Mouse (Mus musculus): ENCODE data around the gene Pard6b. TPM values are rescaled to one million over a fixed set of nuclear protein-coding genes. Genes with fewer than 3 reads are reported as not detected.
"Not testable (repeated sequence)": the region's sequence is repeated elsewhere in the genome, so short reads cannot be mapped to it uniquely, and the experiment has no call there.

Gene Pard6b
- 1 to 10 TPM in 3 of 4 experiments, under 1 TPM in 1; 0.73 to 1.8 (median 1.2) TPM for total RNA-seq (2022)

DNA sequence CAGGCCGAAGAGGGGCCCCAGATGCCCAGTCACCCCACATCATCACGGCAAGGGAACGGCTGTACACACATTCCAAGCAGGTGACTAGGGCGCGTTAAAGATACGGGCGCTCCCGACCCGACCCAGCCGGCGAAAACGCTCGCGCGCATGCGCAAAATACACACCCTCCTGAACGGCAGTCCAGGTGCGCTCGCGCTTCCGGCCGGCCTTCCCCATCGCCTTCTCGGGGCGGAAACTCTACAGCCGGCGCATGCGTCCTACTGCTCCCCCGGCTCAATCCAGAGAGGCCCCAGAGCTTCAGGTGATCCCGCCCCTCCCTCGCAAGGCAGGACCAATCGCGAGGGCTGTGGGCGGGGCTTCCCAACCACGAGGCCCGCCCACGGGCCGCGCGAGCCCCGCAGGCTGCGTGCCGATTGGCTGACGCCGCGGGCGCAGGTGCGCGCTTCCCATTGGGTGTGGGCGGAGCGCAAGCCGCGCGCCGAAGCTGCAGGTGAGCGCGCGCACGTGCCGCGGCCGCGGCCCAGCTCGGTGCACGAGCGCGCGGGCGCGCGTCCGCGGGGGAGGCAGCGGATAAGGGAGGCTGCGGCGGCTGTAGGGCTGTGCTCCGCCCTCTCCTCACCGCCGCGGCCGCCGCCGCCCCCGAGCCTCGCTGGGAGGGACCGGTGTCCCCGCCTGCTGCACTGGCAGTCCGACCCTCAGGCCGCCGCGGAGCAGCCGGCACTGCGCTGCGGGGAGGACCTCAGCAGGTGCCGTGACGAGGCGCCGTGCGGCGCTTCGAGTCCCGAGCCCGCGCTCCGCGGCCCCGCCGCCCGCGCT lies at the start of gene Pard6b:
Gene Pard6b, plus strand, starts transcription at position 574 of the 816 bp plus-strand sequence.
- DNase-seq (ENCODE audit: low spot score in 2 of 2): peak; percentile 85 to 90

DNA sequence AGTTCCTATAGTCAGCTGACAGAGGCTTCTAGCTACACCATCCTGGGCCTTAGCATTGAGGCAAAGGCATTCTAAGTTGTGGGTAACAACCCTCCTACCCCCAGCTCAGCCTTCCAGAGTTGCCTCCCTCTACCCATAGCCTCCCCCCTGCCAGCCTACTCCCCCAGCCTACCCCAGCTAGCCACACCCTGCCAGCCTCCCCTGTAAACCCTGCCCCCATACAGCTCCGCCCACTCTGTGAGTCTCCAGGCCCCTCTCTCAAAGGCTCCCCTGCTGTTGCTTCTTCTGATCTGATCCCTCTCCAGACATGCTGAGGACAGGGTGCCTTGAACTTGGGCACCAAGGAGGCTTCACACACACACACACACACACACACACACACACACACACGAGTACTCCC lies 49.0 kb upstream of the Pard6b start:
- no peak for DNase-seq (ENCODE audit: low spot score in 2 of 2)

- DNase-seq (ENCODE audit: low spot score in 2 of 2): no peak
Measured at GRCm38 (mm10) chr2:168033905-168034304, 46.9 kb upstream of the Pard6b start.

GRCm38 (mm10) chr2:168035907-168036306 lies 44.9 kb upstream of the Pard6b start:
- DNase-seq (ENCODE audit: low spot score in 2 of 2): no peak

- no peak for DNase-seq (ENCODE audit: low spot score in 2 of 2)
Measured at GRCm38 (mm10) chr2:168037063-168037462, 43.7 kb upstream of the Pard6b start.

GRCm38 (mm10) chr2:168040751-168041150 lies 40.1 kb upstream of the Pard6b start:
- DNase-seq (ENCODE audit: low spot score in 2 of 2): no peak

DNA sequence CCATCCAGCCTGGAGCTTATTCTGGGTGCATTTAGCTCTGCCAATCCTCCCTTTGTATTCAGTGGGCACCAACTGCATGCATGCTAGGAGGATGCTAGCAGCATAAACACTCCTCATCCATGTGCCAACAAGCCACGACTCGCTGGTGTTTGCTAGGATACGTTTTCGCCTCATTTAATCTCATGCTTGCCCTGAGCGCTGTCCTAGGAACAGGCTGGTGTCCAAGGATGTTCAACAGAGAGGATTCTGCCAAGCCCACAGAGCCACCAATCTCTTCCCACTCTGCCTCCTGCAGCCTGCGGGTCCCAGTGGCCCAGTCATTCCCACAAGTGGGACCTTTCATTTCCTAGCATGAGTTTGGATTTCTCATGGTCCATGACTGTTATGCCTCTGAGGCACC lies 38.8 kb upstream of the Pard6b start:
- no peak for DNase-seq (ENCODE audit: low spot score in 2 of 2)

GRCm38 (mm10) chr2:168044681-168045287 lies 36.0 kb upstream of the Pard6b start:
- DNase-seq (ENCODE audit: low spot score in 2 of 2): no peak

DNA sequence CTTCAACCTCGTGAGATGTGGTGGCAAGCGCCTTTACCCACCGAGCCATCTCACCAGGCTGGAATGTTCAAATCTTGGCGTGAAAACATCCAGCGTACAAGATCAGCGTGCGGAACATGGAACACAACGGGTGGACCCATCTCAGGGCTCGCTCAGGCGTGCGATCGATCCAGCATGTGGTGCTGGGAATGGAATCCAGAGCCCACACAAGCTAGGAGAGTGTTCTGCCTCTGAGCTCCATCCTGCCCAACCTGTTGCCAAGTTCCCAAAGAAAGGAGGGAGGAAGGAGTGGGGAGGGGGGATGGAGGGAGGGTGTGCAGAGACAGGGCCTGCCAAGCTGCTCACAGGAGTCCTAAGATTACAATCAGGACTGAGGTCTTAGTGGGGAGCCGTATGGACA lies 35.4 kb upstream of the Pard6b start:
- no peak for DNase-seq (ENCODE audit: low spot score in 2 of 2)

- no peak for DNase-seq (ENCODE audit: low spot score in 2 of 2)
Measured at GRCm38 (mm10) chr2:168045771-168046170, 35.0 kb upstream of the Pard6b start.

DNA sequence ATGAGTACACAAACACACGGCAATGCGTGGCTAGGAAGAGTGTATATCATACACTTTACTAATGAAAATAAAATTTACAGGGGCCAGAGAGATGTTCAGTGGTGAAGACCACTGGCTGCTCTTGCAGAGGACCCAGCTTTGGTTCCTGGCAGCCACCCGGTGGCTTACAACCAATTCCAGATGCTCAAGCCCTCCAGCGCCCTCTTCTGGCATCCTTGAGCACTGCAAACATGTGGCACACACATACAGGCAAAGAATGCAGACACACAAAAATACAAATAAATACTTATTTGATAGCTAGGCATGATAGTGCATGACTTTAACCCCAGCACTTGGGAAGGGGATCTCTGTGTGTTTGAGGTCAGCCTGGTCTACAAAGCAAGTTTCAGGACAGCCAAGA lies 34.3 kb upstream of the Pard6b start:
- no peak for DNase-seq (ENCODE audit: low spot score in 2 of 2)

DNA sequence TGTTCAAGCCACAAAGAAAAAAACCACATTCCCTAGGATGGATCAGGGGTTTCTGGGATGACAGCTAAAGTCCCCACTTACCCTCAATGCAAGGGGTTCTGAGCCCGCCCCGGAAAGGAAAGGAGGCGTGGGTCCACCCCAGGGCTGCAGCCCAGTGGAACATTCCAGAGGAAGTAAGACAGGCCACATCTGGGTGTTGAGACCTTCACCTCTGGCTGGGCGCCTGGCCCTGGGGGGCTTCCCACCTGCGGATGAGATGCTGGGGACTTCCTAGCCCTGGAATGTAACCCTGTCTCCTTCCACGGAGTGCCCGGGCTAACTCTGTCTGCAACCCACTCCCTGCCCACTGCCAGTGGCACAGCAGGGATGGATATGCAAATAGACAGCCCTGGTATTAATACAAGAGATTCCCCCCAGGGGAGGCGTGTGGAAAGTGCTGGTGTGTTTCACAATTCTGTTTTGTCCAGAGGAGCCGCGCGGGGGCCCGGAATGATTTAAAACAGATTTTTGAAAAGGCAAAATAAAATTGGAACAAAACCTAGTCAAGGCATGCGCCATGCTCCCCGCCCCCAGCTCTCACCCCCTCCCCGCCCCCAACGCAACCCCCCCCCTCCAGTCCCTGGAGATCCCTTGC lies 31.7 kb upstream of the Pard6b start:
- DNase-seq (ENCODE audit: low spot score in 2 of 2): no peak

- no peak for DNase-seq (ENCODE audit: low spot score in 2 of 2)
Measured at GRCm38 (mm10) chr2:168050000-168050942, 30.5 kb upstream of the Pard6b start.

GRCm38 (mm10) chr2:168052156-168052555 lies 28.6 kb upstream of the Pard6b start:
- DNase-seq (ENCODE audit: low spot score in 2 of 2): no peak

DNA sequence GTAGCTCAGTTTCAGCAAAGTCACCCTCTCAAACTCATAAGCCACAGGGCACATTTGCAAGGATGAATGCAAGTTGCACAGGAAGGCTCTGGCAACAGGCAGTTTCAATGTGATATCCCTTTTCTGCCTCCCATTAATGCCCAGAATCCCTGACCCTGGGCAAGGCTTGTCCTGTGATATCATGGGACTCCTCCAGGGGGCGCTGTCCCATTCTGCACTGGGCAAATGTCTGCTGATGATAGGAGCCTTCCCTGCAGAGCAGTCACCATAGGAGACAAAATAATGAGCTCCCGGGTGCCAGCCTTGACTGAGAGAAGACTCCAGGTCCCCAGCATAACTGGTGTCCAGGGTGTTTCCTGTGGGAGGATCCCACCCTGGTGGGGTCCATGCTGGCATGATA lies 28.1 kb upstream of the Pard6b start:
- DNase-seq (ENCODE audit: low spot score in 2 of 2): peak in 1 of 2 experiments; percentile 20

DNA sequence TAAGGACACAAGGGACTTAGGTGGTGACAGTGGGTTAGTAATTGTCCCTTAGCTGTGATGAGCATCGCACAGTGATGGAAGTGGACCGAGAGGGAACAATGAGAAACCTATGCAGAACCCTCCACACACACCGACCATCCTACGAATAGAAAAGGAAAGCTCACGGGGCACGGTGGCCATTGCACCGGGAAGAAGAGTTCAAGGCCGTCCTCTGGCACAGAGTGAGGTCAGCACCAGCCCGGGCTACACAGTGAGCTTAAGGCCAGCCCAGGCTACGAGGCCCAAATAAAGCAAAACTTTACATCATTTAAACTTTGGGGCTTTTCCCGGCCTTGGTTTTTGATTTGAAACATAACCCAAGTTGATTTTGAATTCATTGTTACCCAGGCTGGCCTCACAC lies 26.7 kb upstream of the Pard6b start:
- DNase-seq (ENCODE audit: low spot score in 2 of 2): no peak

GRCm38 (mm10) chr2:168055910-168056665 lies 24.7 kb upstream of the Pard6b start:
- DNase-seq (ENCODE audit: low spot score in 2 of 2): no peak

- DNase-seq (ENCODE audit: low spot score in 2 of 2): no peak
Measured at GRCm38 (mm10) chr2:168056666-168056933, 24.2 kb upstream of the Pard6b start.

- DNase-seq (ENCODE audit: low spot score in 2 of 2): not testable (repeated sequence)
Measured at GRCm38 (mm10) chr2:168057876-168058275, 22.9 kb upstream of the Pard6b start.

DNA sequence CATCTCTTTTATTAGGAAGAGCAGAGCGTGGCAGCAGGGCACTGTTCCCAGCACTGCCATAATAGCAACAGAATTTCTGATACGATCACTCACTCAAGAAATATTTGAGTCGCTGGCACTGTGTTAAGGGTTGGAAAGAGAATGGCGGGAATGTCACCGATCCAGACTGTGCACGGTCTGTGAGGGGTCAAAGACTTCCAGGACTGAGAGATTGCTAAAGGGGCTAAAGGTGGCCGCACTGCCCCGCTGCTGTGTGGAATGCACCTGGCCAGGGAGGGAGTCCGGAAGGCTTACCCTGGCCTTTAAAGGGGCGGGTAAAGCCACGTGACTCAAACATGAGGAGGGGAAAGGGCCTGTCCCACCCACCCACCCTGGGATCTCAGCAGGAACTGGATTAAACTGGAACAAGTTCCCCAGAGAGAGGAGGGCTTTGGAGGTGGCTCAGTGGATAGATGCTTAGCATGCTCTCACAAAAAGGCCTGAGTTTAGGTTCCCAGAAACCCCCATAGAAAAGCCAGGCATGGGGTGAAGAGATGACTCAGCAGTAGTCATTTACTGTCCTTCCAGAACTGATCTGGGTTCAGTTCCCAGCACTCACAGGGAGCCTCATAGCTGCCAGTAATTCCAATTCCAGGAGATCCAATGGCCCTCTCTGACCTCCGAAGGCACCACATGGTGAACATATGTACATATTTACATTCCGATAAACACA lies 22.2 kb upstream of the Pard6b start:
- no peak for DNase-seq (ENCODE audit: low spot score in 2 of 2)
